Mouse (Mus musculus): ENCODE measurements at regions not wholly inside any gene's neighbourhood (a gene's known extent, or its start where the extent isn't known, plus 50 kb on each side); places are given as distances from the start of the nearest gene placed in this dataset.

- no peak for TF ChIP-seq CTCF (IDR thresholded peaks at IDR 0.05; ENCODE audit: borderline replicate concordance, extremely low read depth, insufficient read depth, insufficient read length)
- TF ChIP-seq POLR2A (IDR thresholded peaks at IDR 0.05; ENCODE audit: borderline replicate concordance, extremely low read depth, insufficient read depth, insufficient read length, poor library complexity, severe bottlenecking), result no peak
Measured at GRCm38 (mm10) chrX:99585703-99586102, 114.6 kb upstream of the Pja1 start.

Data from brain, embryonic 14.5 days (tissue).